Mouse (Mus musculus) cortical plate, adult 2 months (tissue): ENCODE results near the gene Fam118a.

Experiments used
- CTCF ChIP-seq: fragments of 200-500 bp; IDR thresholded peaks from 2 replicates; pipeline ENCODE4 v1.5.1; 2011; ENCODE audit warnings: mild to moderate bottlenecking, control low read depth, low read length; ENCODE audit not compliant: insufficient read depth; ENCODE audit errors: extremely low read depth
- POLR2A ChIP-seq: fragments of 200-500 bp; IDR thresholded peaks from 2 replicates; pipeline ENCODE4 v1.6.1; 2011; ENCODE audit warnings: mild to moderate bottlenecking, low read length, control low read depth; ENCODE audit not compliant: insufficient read depth; ENCODE audit errors: extremely low read depth

DNA sequence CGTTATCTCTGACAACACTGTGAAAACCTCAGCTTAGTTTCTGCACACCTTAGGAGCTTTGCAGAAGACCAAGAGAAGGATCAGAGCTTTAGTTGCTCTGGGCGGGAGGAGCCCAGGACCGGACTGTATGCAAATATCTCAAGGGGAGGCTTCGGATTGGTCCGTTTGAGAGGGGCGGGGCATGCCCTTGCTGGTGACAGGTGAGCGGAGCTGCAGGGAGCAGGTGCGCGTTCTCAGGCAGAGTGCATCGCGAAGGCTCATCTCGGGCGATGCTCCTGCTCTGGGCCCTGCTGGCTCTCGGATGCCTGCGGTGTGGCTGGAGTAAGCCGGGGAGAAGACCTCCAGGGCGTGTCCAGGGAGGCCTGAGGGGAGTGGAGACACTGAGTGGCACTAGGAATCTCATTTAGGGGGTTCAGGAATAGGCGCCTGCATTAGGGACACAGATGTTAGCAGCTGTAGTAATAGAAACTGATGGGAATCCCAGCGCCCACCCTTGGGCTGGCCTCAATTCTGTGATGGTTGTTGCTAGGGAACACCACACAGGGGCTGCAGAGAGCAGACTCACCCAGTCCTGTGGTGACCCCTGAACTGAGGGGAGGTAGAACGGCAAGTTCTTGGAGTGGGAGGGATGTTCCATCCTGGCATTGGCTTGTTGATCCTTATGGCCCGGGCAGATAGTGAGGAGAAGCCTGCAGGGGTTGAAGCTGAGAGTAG lies 11.6 kb upstream of the Fam118a start, which contains the start of gene Upk3a:
- TF ChIP-seq CTCF: no peak
- TF ChIP-seq POLR2A: no peak
